Mouse (Mus musculus) olfactory bulb, adult 2 months (tissue): ENCODE measurements around the gene Ankrd11.

ENCODE experiments used
- CTCF ChIP-seq: fragments of 200-500 bp; IDR thresholded peaks from 2 replicates; pipeline ENCODE4 v1.5.1; 2012; ENCODE audit warnings: low read depth, mild to moderate bottlenecking, low read length, moderate library complexity; ENCODE audit not compliant: insufficient read depth
- POLR2A ChIP-seq: fragments of 200-500 bp; IDR thresholded peaks from 2 replicates; pipeline ENCODE4 v1.6.1; 2012; ENCODE audit warnings: mild to moderate bottlenecking, low read depth, low read length, moderate library complexity; ENCODE audit not compliant: insufficient read depth

- TF ChIP-seq CTCF: peak; percentile 43; the same call in 1 of the 2 replicates
- TF ChIP-seq POLR2A: peak; percentile 82
These were observed 23.4 kb upstream of the Ankrd11 start for GRCm38 (mm10) chr8:123065214-123066100.
